Mouse (Mus musculus): ENCODE results near the gene Adcyap1.

The Adcyap1 gene

GRCm38 (mm10) chr17:93198717-93199116 is at the start of gene Adcyap1:
Gene Adcyap1, plus strand, starts transcription at chr17:93199017.
- DNase-seq (ENCODE audit: low spot score) = no peak

- no peak for DNase-seq (ENCODE audit: low spot score)
Measured at GRCm38 (mm10) chr17:93158280-93158851, 40.5 kb upstream of the Adcyap1 start.

GRCm38 (mm10) chr17:93169572-93169971 is 29.2 kb upstream of the Adcyap1 start:
- DNase-seq (ENCODE audit: low spot score) = no peak

GRCm38 (mm10) chr17:93196846-93197245 is 2.0 kb upstream of the Adcyap1 start:
- no peak for DNase-seq (ENCODE audit: low spot score)

GRCm38 (mm10) chr17:93198213-93198612 is 604 bp upstream of the Adcyap1 start:
- DNase-seq (ENCODE audit: low spot score) = no peak

DNA sequence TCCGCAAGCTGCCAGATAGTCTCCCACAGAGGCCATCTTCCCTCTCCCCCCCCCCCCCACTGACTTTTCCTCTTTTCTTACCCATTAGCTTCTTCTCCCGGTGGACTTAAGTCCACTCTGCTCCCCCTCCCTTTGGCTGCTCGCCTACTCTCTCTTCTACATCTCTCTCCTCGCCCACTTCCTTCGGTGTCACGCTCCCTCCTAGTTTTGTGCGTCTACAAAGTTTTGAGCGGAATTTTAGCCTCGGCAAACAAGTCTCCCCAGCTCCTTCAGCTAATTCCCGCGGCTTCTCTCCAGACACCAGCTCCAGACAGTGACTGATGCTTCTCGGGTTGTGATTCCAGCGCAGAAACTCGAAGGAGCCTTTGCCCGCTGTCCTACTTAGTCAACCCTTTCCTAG is 401 bp downstream of the Adcyap1 start:
- no peak for DNase-seq (ENCODE audit: low spot score)

- no peak for DNase-seq (ENCODE audit: low spot score)
Measured at GRCm38 (mm10) chr17:93199747-93200146, 930 bp downstream of the Adcyap1 start.

GRCm38 (mm10) chr17:93200386-93201264 is 1.8 kb downstream of the Adcyap1 start:
- DNase-seq (ENCODE audit: low spot score) = no peak

DNA sequence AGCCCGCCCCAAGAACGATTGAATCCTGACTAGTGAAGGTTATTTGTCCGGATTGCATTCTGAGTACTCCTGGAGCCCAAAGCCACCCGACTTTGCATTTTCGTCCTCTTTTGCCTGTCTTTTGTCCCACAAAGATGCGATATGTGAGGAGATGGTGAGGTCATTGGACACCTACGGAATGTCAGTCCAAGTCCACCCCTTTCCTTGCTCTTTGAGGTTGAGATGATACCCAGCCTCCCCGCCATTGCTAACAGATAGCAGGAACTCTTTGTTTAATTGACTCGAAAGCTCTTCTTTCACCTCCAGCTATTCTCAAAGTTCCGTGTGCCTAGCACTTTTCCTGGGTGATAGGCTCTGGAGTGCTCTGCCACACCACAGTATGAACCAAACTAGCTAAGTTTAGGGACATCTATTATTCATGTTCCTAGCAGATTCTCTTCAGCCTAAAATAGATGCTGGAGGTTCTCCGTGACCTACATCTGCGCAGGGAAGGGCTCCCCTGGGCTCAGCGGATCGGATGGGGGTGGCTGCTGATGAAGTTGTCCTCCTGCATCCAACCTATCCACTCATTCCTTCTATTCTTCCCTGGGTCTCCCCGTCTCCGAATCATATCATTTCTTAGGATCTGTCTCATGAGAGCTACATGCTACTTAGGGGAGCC is 2.6 kb downstream of the Adcyap1 start:
- DNase-seq (ENCODE audit: low spot score) = no peak

DNA sequence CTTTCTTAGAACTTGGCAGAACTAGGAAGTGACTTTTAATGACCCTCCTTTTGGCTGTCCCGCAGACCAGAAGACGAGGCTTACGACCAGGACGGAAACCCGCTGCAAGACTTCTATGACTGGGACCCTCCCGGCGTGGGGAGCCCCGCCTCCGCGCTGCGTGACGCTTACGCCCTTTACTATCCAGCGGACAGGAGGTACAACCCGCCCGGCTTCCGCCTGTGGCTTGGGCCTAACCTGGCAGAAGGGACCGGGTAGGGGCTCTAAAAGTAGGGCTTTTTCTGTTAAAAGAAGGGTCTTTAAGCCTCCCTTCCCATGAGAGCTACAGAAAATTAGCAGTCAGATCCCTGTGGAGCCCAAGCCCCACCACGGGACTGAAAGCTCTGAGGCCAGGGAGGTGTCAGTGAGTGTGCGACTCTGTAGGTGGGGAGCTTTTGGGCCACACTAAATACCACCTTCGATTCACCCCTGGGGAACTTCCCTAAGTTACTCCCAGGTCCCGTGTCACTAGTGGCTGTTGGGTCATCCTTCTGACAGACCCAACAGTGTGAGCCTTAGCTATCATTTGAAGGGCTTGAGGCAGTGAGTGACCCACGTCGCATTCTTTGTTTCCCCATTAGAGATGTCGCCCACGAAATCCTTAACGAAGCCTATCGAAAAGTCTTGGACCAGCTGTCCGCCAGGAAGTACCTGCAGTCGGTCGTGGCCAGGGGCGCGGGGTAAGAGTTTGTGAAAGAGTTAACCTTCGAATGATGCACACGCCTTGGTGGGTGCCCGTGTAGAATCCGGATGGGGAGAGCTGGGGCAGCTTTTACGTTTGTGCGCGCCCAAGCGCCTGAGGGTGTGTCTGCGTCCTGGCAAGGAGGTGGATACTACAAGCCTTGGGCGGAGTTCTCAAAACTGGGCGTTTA is 3.6 kb downstream of the Adcyap1 start:
- DNase-seq (ENCODE audit: low spot score) = peak; percentile 9

- peak; percentile 8 for DNase-seq (ENCODE audit: low spot score)
Measured at GRCm38 (mm10) chr17:93203076-93204031, 4.5 kb downstream of the Adcyap1 start.

- no peak for DNase-seq (ENCODE audit: low spot score)
Measured at GRCm38 (mm10) chr17:93217785-93218184, 19.0 kb downstream of the Adcyap1 start.

GRCm38 (mm10) chr17:93218640-93219039 is 19.8 kb downstream of the Adcyap1 start:
- DNase-seq (ENCODE audit: low spot score) = no peak

GRCm38 (mm10) chr17:93237355-93237754 is 38.5 kb downstream of the Adcyap1 start:
- DNase-seq (ENCODE audit: low spot score) = no peak
